Mouse (Mus musculus) cerebellum, postnatal 36 days (tissue): Measurements from ENCODE around the gene Fzr1.

Experiments used
- DNase-seq, 2 experiments: peaks; one replicate each; pipeline ENCODE4 v3.0.0; 2021 to 2022; ENCODE audit warnings: mixed read lengths in 2 of 2

The Fzr1 gene

DNA sequence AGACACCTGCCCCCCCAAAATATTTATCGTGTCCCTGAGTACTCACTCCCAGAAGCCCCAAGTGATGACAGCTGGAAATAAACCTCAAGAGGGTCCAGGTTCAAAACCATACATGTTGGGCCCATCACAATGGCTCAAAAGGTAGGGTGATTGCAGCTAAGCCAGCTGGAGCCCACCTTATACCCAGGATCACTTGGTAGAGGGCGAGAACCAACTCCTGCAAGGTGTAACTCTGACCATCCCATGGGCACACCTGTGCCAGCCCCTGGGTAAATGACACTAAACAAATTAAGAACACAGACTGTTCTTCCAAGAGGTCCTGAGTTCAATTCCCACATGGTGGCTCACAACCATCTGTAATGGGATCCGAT, 852 bp upstream of the Fzr1 start:
- no peak for DNase-seq

GRCm38 (mm10) chr10:81378553-81379182, 352 bp upstream of the Fzr1 start:
- DNase-seq, result peak; percentile 100

DNA sequence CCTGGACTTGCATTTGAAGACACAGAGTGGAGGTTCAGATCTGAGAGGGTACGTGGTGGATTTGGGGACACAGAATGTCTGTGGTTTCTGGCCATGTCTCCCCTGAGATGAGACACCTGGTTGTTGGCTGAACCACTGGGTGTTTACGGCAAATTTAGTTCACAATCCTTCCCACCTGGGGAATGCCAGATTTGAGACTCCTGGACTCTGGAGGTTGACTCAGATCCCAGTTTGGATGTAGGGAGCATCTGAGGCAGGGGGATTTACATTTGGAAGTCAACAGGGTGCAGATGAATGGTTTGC, 1.0 kb downstream of the Fzr1 start:
- no peak for DNase-seq

GRCm38 (mm10) chr10:81376561-81377361, 1.6 kb downstream of the Fzr1 start:
- no peak for DNase-seq

- DNase-seq, result no peak
These were observed 3.0 kb downstream of the Fzr1 start for GRCm38 (mm10) chr10:81375322-81375721.

GRCm38 (mm10) chr10:81367207-81367495, 11.2 kb downstream of the Fzr1 start:
- DNase-seq, result no peak

DNA sequence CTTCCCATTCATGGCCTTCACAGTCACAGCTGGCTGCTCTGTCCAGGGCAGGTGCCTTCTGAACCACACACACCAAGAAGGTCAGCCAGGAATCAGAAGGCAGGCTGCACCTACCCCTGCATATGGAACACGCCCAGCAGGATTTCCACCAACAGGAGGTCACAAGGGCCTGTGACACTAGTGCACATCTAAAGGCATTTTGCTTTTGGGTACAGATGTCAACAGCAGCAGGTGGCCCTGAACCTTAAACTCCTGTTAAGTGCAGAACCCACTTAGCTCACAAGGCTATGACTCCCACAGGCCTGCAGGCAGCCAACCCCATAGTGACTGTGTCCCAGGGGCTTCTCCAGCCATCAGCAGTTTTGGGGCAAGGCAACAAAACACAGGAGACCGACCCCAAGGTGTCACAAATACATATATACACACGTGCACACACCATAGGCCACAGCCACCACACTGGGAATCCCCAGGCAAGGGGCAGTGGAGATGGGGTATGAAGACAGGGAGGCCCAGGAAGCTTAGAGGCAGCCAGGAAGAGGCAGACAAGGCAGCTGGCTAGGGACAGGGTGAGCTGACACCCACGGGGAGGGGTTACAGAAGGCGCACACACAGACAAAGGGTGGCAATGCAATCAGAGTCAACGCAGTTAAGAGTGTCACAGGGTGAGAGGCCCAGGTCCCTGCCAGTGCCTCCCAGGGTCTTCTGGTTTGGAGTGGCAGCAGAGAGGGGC, 11.7 kb downstream of the Fzr1 start:
- no peak for DNase-seq

DNA sequence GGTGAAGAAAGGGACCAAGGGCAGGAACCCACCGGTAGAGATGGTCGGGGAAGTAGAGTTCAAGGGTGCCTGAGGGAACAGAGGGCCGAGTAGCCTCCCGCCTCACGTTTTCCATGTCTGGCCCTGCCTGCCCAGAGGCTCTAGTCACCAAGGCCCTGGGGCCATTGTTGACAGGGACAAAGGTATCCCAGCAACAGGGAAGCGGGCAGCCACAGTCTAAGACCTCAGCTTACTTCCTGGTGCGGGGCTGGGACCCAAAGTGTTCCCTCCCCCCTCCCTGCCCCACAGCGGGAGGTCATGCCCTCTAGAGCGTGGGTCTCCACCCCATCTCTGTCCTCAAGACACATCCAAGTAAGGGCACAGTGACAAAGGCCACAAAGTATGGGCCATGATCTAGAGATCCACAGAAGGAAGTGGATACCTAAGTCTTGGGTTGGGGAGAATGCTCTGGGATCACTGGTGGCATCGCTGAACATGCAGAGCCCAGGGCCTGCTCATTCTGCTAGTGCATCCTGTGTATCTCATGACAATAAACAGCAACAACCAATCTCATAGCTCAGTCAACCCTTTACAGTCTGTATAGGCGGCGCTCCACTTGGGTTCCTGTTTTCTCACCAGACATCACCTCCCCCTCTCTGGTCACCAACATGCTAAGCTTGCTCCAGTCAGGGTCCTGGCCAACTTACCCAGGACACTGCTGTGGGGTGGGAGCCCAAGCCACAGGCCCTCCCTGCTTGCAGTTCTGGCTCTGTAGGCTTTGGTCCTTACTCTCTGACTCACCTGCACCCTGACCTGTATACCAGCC, 12.4 kb downstream of the Fzr1 start, which contains the start of gene 4930404N11Rik:
4930404N11Rik (minus strand) TSS at position 145 of the 805 bp plus-strand sequence.
- no peak for DNase-seq

DNA sequence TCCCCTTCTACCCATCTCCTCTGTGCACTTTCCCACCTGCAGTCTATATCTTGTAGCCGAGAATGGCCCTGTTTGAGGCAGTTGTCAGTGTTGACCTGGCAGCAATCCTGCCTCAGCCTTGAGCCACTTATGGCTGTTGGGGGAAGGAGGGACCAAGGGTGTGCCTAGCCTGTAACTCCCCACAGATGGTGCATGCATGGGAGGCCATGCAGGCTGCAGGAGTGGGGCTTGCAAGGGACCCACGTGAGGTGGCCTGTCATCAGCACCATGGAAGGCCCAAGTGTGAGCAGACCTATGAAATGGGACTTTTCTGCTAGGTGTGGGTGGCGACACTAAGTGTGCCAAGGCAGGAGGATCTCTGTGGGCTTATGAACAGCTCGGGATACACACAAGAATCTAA, 13.2 kb downstream of the Fzr1 start:
- DNase-seq, result no peak

DNA sequence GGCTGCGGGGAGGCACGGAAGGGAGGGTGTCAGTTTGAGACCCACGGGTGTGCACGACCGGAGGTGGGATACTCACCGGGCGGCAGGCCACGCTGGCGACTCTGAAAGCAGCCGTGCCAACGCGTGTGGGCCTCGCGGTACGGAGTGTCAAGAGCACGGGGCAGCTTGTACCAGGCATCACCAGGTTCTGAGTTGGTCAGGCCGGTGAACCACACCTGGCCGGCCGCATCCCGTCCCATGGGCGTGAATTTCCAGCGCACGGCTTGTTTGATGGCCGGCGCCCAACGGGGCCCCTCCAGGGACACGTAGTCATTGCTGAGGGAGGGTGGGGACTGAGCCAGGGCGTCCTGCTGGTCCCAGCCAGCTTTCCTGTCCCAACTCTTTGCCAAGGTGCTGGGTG, 13.7 kb downstream of the Fzr1 start:
- no peak for DNase-seq

DNA sequence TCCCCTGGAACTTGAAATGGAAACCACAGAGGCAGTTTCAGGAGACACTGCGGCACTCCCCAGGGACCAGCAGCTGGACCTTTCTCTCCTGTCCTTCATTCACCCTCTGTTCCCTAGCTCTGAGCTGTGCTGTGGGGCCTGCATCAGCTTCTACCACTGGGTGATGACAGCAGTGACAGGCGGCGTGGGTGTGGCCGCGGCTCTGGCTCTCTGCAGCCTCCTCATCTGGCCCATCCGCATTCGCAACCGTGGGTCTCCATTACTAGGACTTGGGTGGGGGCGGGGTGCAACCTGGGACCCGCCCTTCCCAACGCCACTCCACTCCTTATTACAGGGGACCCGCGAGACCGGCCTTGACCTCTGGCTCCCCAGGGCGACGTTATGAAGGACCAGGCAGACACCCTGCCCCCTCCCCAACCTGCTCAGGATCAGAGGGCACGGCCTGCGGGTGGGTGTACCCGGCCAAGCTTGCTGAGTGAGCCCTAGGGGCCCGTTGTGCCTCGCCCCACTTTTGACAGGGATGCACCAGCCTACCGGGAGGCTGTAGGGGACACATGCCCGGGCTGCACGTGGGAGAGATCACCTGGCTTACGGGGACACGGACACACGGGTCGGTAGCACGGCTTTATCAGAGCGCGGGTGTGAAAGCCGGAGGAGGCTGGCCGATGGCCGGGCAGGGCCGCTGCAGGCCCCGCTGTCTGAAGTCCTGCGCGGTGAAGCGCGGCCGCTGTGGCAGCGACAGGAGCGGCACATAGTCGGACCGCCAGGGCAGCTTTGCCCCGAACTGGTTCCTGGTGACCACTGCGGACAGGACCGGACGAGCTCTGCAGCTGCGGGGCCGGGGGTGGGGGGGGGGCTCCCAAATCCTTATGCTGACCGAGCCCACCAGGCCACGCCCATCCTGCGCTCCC, 14.6 kb downstream of the Fzr1 start:
- no peak for DNase-seq

GRCm38 (mm10) chr10:81362336-81362949, 15.9 kb downstream of the Fzr1 start:
- no peak for DNase-seq

GRCm38 (mm10) chr10:81360721-81361120, 17.6 kb downstream of the Fzr1 start:
- no peak for DNase-seq

DNA sequence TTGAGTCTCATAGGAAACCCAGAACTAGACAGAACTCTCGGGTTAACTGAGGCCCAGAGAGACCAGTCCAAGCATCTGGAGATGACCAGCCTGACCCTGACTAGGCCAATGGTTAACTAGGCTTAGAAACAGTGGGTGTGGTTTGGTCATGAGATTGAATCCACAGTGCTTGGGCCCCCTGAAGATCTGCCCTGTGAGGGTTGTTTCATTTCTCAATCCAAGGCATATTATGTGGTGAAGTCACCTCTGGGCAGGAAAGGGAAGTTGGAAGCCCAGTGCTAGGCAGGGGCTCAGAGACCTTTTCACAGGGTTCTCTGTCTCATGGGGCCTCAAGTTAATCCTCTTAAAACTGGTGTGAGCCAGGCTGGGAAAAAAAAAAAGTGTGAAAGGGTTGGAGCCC, 19.5 kb downstream of the Fzr1 start:
- no peak for DNase-seq

- DNase-seq, result no peak
These were observed 20.1 kb downstream of the Fzr1 start for GRCm38 (mm10) chr10:81358209-81358608.

- DNase-seq, result peak; percentile 91 to 93
These were observed 21.1 kb downstream of the Fzr1 start, which contains the start of gene Mfsd12 for GRCm38 (mm10) chr10:81356991-81357844. Gene Mfsd12 (plus strand): TSS chr10:81357491.

DNA sequence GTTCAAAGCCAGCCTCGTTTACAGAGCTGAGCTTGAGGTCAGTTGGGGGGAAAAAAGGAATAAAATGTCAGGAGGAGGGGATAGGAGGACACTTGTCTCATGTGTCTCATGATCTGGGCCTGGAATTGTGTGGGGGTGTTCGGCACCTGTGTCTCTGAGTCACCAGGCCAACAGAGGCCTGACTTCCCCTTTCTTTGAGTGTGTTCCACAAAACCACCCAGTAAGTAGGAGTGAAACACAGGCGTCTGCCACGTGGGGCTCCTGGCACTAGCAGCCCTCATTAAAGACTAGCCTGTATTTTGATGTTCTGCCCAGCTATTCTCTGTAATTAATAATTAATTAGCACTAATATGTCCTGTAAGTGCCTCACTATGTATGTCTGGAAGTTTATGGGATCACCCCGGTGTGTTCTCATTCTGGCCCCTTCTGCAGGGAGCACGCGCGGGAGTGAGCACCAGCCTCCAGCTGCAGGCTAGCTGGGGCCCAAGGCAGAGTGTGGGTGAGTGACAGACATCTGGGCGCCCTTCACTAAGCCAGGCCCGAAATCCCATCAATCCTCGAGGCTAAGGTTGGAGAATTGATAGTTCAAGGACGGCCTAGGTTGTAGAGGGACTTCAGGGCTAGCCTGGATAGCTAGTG, 21.8 kb downstream of the Fzr1 start:
- DNase-seq, result no peak

GRCm38 (mm10) chr10:81355533-81355932, 22.8 kb downstream of the Fzr1 start:
- DNase-seq, result no peak

GRCm38 (mm10) chr10:81354738-81355477, 23.4 kb downstream of the Fzr1 start:
- DNase-seq, result no peak
